Mouse (Mus musculus) cerebellum, adult 9-11 months (tissue): ENCODE results near the gene Prl8a2.

Experiments used
- DNase-seq: peaks from one replicate; pipeline ENCODE4 v3.0.0; 2022

The Prl8a2 gene

GRCm38 (mm10) chr13:27345373-27345772 is at the start of gene Prl8a2:
TSS of gene Prl8a2 (plus strand) at chr13:27345673.
- DNase-seq: no peak

GRCm38 (mm10) chr13:27312334-27313225 is 32.9 kb upstream of the Prl8a2 start, which contains the start of gene Prl6a1:
TSS of gene Prl6a1 (plus strand) at chr13:27312627.
- DNase-seq: no peak

GRCm38 (mm10) chr13:27334989-27335388 is 10.5 kb upstream of the Prl8a2 start:
- DNase-seq: no peak

- no peak for DNase-seq
Measured at GRCm38 (mm10) chr13:27342733-27343275, 2.7 kb upstream of the Prl8a2 start.

DNA sequence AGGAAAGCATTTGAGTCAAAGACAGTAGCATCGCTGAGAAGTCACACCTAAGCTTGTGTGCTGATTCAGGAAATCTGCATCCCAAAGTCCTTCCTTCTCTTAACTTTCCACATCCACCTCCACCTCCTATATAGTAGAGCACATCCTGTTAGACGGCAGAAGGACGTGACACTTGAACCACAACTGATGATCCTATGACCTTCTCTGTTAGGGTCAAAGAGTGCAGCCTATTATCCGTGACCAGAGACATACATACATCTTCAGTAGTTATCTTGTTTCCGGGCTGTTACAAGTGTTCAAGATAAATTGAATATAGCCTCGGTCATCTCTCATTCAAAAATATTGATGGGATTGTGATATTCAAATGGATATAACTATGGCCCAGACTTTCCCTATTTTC is 45.3 kb downstream of the Prl8a2 start, which contains the start of gene Prl2b1:
Prl2b1 (minus strand) TSS at position 101 of the 400 bp plus-strand sequence.
- no peak for DNase-seq

GRCm38 (mm10) chr13:27399061-27399724 is 53.7 kb downstream of the Prl8a2 start:
- peak; percentile 78 for DNase-seq
